Mouse (Mus musculus) heart, embryonic 14.5 days (tissue): ENCODE data around the gene Gm37240. TPM values are rescaled to one million over a fixed set of nuclear protein-coding genes. Genes with fewer than 3 reads are reported as not detected.

Experiments
- ATAC-seq: fragments of 200-750 bp; cut with Nextera tagmentation; 2 replicates; pipeline ENCODE4 v1.8.0; 2017; ENCODE audit warnings: low read depth, moderate TSS enrichment; ENCODE audit not compliant: insufficient number of reproducible peaks, insufficient read depth, low FRiP score
- H3K27ac ChIP-seq, 2 experiments: fragments of 200-500 bp in 1 of 2; fragments of 300-500 bp in 1 of 2; sonication (generic) in 1 of 2; replicated peaks in 1 of 2; 2 replicates each; pipeline ENCODE4 v1.5.1; 2012 to 2014; ENCODE audit warnings: low read depth in 2 of 2, low read length in 2 of 2, control low read depth in 1 of 2, mild to moderate bottlenecking in 1 of 2, mixed read lengths in 1 of 2; ENCODE audit not compliant: control insufficient read depth in 1 of 2, insufficient read depth in 1 of 2
- H3K27me3 ChIP-seq: fragments of 300-500 bp; sonication (generic); 2 replicates; pipeline ENCODE4 v1.6.1; 2014; ENCODE audit warnings: mild to moderate bottlenecking, low read length, control low read depth; ENCODE audit not compliant: control insufficient read depth, insufficient read depth
- H3K36me3 ChIP-seq: fragments of 300-500 bp; sonication (generic); 2 replicates; pipeline ENCODE4 v1.6.1; 2014; ENCODE audit warnings: mild to moderate bottlenecking, control low read depth, low read length, mixed read lengths; ENCODE audit not compliant: control insufficient read depth, insufficient read depth
- H3K4me1 ChIP-seq, 2 experiments: fragments of 200-500 bp in 1 of 2; fragments of 300-500 bp in 1 of 2; sonication (generic) in 1 of 2; 2 replicates each; pipeline ENCODE4 v1.6.1; 2012 to 2014; ENCODE audit warnings: low read length in 2 of 2, control low read depth in 1 of 2, mixed read lengths in 1 of 2; ENCODE audit not compliant: control insufficient read depth in 2 of 2, insufficient read depth in 2 of 2
- H3K4me2 ChIP-seq: fragments of 300-500 bp; sonication (generic); 2 replicates; pipeline ENCODE4 v1.6.1; 2014; ENCODE audit warnings: mild to moderate bottlenecking, low read length
- H3K4me3 ChIP-seq, 2 experiments: fragments of 200-500 bp in 1 of 2; fragments of 300-500 bp in 1 of 2; sonication (generic) in 1 of 2; 2 replicates each; pipeline ENCODE4 v1.5.1; 2012 to 2014; ENCODE audit warnings: low read length in 2 of 2, mild to moderate bottlenecking in 2 of 2, control low read depth in 1 of 2, low read depth in 1 of 2, moderate library complexity in 1 of 2; ENCODE audit not compliant: control insufficient read depth in 1 of 2, insufficient read depth in 1 of 2
- H3K9ac ChIP-seq: fragments of 300-500 bp; sonication (generic); 2 replicates; pipeline ENCODE4 v1.6.1; 2014; ENCODE audit warnings: mild to moderate bottlenecking, low read length
- H3K9me3 ChIP-seq: fragments of 300-500 bp; sonication (generic); 2 replicates; pipeline ENCODE4 v1.6.1; 2016; ENCODE audit warnings: low read length, control low read depth; ENCODE audit not compliant: control insufficient read depth
- WGBS: fragments of 180-500 bp; shearing (Covaris S2); extraction: QIAGEN DNeasy Blood & Tissue Kit; methylation state at CpG from one replicate; pipeline ENCODE4 v1.1.7; 2014; 5-methylcytosine and 5-hydroxymethylcytosine counted together
- polyA plus RNA-seq: library from polyadenylated mRNA; unstranded; fragments of >200 nt; fragmentation: Nextera tagmentation; extraction: Ambion mirVana; gene quantifications from 2 replicates; pipeline ENCODE4 v1.2.1, GENCODE M21; 2014

The Gm37240 gene
- polyA plus RNA-seq, 1 experiment from 2014 or later: 12.3 TPM

- ATAC-seq: no peak
Measured at GRCm38 (mm10) chr3:85109221-85109620, 778.1 kb downstream of the Gm37240 start.

DNA sequence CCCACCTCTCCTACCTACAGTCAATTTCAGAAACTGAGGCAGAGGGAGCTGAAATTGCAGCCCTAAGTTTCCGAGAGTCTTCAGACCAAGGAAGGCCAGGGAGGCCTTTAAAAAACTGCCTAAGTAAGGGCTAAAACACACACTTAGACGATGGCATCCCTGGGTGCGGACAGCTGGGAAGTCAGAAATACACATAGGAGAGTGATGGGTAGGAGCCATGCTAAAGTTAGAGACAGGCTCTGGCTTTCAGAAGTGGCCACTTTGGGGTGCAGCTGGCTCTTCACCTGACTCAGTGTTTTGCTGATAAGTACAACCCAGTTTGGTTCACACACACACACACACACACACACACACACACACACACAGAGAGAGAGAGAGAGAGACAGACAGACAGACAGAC is 778.9 kb downstream of the Gm37240 start:
- Histone ChIP-seq H3K36me3 (no peaks in the 10 kb centered on the region), H3K27ac (no peak overlapping the region), H3K9me3 (no peaks in the 10 kb centered on the region), H3K4me1 (peaks cover 7 to 12% of the 10 kb centered on the region in 2 experiments; a peak in 3 of 4 replicates), H3K9ac (no peak overlapping the region), H3K4me3 (no peak overlapping the region), H3K4me2 (no peak overlapping the region), H3K27me3 (no peaks in the 10 kb centered on the region)
- no peak for ATAC-seq
- 50% methylated on average over 3 of the region's 3 CpGs for WGBS

More at GRCm38 (mm10) chr3:85109221-85109620, 778.1 kb downstream of the Gm37240 start:
- 43% methylated on average over 2 of the region's 2 CpGs for WGBS
- Histone ChIP-seq H3K9ac (no peak overlapping the region), H3K36me3 (no peaks in the 10 kb centered on the region), H3K4me3 (no peak overlapping the region), H3K27ac (no peak overlapping the region), H3K4me1 (peaks cover 7 to 12% of the 10 kb centered on the region in 2 experiments; a peak in 3 of 4 replicates), H3K9me3 (no peaks in the 10 kb centered on the region), H3K4me2 (no peak overlapping the region), H3K27me3 (no peaks in the 10 kb centered on the region)

GRCm38 (mm10) chr3:85106956-85107355 is 780.4 kb downstream of the Gm37240 start:
- H3K4me3 ChIP-seq: no peak overlapping the region
- no peak overlapping the region for H3K4me2 ChIP-seq
- H3K27ac ChIP-seq: no peak overlapping the region
- no peak overlapping the region for H3K9ac ChIP-seq
- H3K4me1 ChIP-seq: peaks cover 7 to 9% of the 10 kb centered on the region in 2 experiments; a peak in 3 of 4 replicates
- no peaks in the 10 kb centered on the region for H3K27me3 ChIP-seq
- no peak for ATAC-seq
- H3K9me3 ChIP-seq: no peaks in the 10 kb centered on the region
- 65% methylated on average over 11 of the region's 11 CpGs for WGBS
- H3K36me3 ChIP-seq: no peaks in the 10 kb centered on the region

- Histone ChIP-seq H3K4me2 (no peak overlapping the region), H3K36me3 (no peaks in the 10 kb centered on the region), H3K4me1 (peaks cover 3 to 5% of the 10 kb centered on the region in 2 experiments; a peak in 3 of 4 replicates), H3K9ac (no peak overlapping the region), H3K9me3 (no peaks in the 10 kb centered on the region), H3K4me3 (no peak overlapping the region), H3K27ac (no peak overlapping the region), H3K27me3 (no peaks in the 10 kb centered on the region)
- ATAC-seq: no peak
- WGBS: 43% methylated on average over 5 of the region's 5 CpGs
Measured at GRCm38 (mm10) chr3:85104301-85104700, 783.0 kb downstream of the Gm37240 start.

DNA sequence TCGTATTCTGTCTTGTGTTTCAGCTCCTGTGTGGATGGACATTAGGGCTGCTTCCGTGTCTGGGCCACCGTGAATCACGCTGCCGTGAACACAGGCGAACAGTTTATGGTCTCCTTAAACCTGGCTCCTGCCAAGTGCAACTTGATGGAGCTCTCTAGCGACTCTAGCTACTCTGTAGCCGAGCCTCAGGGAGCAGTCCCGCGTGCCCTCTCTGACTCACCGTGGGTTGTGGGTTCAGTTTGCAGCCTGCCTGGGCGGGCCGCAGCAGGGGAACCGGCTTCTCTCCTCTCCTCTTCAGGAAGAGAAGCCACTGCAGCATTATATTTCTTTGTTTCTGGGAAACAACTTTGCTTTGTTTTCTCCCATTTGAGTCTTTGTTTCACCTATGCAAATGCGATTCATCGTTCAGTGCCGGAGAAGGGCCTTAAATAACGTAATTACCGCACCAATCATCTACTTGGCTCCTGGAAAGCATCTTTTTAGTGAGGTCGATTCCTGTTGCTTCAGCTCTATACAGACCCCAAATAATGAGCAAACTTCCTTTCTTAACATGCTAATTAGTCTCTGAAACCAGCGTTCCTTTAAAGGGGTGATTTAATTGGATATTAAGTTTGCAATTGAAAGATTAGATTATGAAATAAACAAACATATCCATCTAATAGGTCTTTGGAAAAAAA is 806.3 kb downstream of the Gm37240 start:
- no peak overlapping the region for H3K4me2 ChIP-seq
- no peaks in the 10 kb centered on the region for H3K4me1 ChIP-seq
- H3K9ac ChIP-seq: no peak overlapping the region
- H3K36me3 ChIP-seq: no peaks in the 10 kb centered on the region
- H3K27ac ChIP-seq: no peak overlapping the region
- H3K9me3 ChIP-seq: no peaks in the 10 kb centered on the region
- 73% methylated on average over 21 of the region's 21 CpGs for WGBS
- no peaks in the 10 kb centered on the region for H3K27me3 ChIP-seq
- no peak for ATAC-seq
- no peak overlapping the region for H3K4me3 ChIP-seq

DNA sequence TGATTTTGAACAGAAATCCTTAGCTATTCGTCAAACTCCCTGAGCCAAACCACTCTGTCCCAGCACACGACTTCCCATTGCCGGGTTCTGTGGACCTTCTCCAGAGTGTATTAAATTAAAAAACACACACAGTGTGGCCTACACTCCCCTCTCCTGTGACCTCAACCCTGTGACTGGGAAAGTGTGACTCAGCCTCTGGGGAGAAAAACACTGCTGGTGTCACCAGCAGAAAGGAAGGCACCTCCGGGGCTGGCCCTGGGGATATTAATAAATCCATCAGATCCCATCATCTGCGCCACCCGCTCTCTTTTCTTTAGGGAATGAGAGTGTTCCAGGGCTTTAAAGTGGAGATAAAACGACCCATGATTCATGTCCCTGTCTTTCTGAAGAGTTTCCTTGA is 823.2 kb downstream of the Gm37240 start:
- ATAC-seq: no peak
- Histone ChIP-seq H3K27me3 (no peaks in the 10 kb centered on the region), H3K9ac (no peak overlapping the region), H3K9me3 (no peaks in the 10 kb centered on the region), H3K4me2 (no peak overlapping the region), H3K4me3 (no peak overlapping the region), H3K4me1 (peaks cover 0 to 2% of the 10 kb centered on the region in 2 experiments; a peak in 1 of 4 replicates), H3K36me3 (no peaks in the 10 kb centered on the region), H3K27ac (no peak overlapping the region)
- WGBS: 48% methylated on average over 7 of the region's 7 CpGs

DNA sequence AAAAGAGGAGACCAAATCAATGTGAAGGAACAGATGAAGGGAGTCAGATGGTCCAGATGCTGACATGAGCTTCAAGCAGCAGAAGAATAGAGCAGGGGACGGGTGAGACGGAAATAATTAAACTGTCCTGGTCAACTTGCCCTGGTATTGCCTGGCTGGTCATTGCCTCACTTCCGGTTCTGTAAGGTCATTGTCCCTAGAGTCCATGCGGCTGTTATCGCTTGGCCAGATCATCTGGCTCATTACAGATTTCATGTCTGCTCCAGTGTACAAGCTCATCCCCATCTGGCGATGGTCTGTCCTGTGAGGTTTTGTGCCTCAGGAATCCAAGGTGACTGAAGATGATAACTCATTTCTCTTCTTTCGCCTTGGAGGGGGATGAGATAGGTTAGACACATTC is 827.2 kb downstream of the Gm37240 start:
- WGBS: 88% methylated on average over 7 of the region's 7 CpGs
- H3K27ac ChIP-seq: no peak overlapping the region
- ATAC-seq: no peak

GRCm38 (mm10) chr3:85057245-85057644 is 830.1 kb downstream of the Gm37240 start:
- H3K9ac ChIP-seq: no peak overlapping the region

More for the DNA sequence above, 827.2 kb downstream of the Gm37240 start:
- no peak overlapping the region for H3K4me3 ChIP-seq
- H3K9me3 ChIP-seq: no peaks in the 10 kb centered on the region
- H3K4me1 ChIP-seq: peaks cover 0 to 2% of the 10 kb centered on the region in 2 experiments; a peak in 1 of 4 replicates
- H3K4me2 ChIP-seq: no peak overlapping the region
- no peaks in the 10 kb centered on the region for H3K27me3 ChIP-seq
- no peak overlapping the region for H3K9ac ChIP-seq
- no peaks in the 10 kb centered on the region for H3K36me3 ChIP-seq

More at GRCm38 (mm10) chr3:85057245-85057644, 830.1 kb downstream of the Gm37240 start:
- H3K4me1 ChIP-seq: no peaks in the 10 kb centered on the region; a peak in 1 of 4 replicates
- no peak overlapping the region for H3K4me3 ChIP-seq
- H3K27ac ChIP-seq: no peak overlapping the region
- ATAC-seq: no peak
- WGBS: 64% methylated on average over 6 of the region's 6 CpGs
- no peak overlapping the region for H3K4me2 ChIP-seq
- no peaks in the 10 kb centered on the region for H3K27me3 ChIP-seq
- no peaks in the 10 kb centered on the region for H3K9me3 ChIP-seq
- no peaks in the 10 kb centered on the region for H3K36me3 ChIP-seq
